Mouse (Mus musculus): ENCODE data around the gene Slc30a1. TPM values are rescaled to one million over a fixed set of nuclear protein-coding genes. Genes with fewer than 3 reads are reported as not detected.

Gene Slc30a1
- polyA plus RNA-seq, 1 experiment from 2014 or later: 3.7 TPM

- ATAC-seq (ENCODE audit: low FRiP score): no peak
- no peak for DNase-seq (ENCODE audit: low spot score)
- WGBS: 63% methylated on average over 12 of the region's 12 CpGs
- Histone ChIP-seq H3K27me3 (ENCODE audit: control insufficient read depth, insufficient read depth, low read length) (peaks cover 7% of the 10 kb centered on the region; the same call in 1 of the 2 replicates), H3K9ac (no peak overlapping the region), H3K36me3 (replicated peaks; ENCODE audit: control insufficient read depth, insufficient read depth) (no peaks in the 10 kb centered on the region), H3K27ac (no peak overlapping the region), H3K4me3 (replicated peaks; ENCODE audit: low read length) (no peak overlapping the region), H3K4me1 (replicated peaks; ENCODE audit: control insufficient read depth, insufficient read depth, low read length) (no peaks in the 10 kb centered on the region), H3K4me2 (replicated peaks) (no peak overlapping the region), H3K9me3 (ENCODE audit: control insufficient read depth, low read length) (no peaks in the 10 kb centered on the region)
Measured at GRCm38 (mm10) chr1:191929897-191930524, 23.4 kb downstream of the Slc30a1 start.

GRCm38 (mm10) chr1:191930525-191931105, 24.0 kb downstream of the Slc30a1 start:
- Histone ChIP-seq H3K9ac (no peak overlapping the region), H3K4me1 (replicated peaks; ENCODE audit: control insufficient read depth, insufficient read depth, low read length) (no peaks in the 10 kb centered on the region), H3K9me3 (ENCODE audit: control insufficient read depth, low read length) (no peaks in the 10 kb centered on the region), H3K27ac (no peak overlapping the region), H3K4me3 (replicated peaks; ENCODE audit: low read length) (no peak overlapping the region), H3K4me2 (replicated peaks) (no peak overlapping the region), H3K36me3 (replicated peaks; ENCODE audit: control insufficient read depth, insufficient read depth) (no peaks in the 10 kb centered on the region), H3K27me3 (ENCODE audit: control insufficient read depth, insufficient read depth, low read length) (peaks cover 7% of the 10 kb centered on the region; the same call in 1 of the 2 replicates)
- no peak for ATAC-seq (ENCODE audit: low FRiP score)
- DNase-seq (ENCODE audit: low spot score): no peak
- WGBS: 81% methylated on average over 3 of the region's 3 CpGs

- Histone ChIP-seq H3K9me3 (ENCODE audit: control insufficient read depth, low read length) (no peaks in the 10 kb centered on the region), H3K4me2 (replicated peaks) (no peak overlapping the region), H3K4me3 (replicated peaks; ENCODE audit: low read length) (no peak overlapping the region), H3K9ac (no peak overlapping the region), H3K27me3 (ENCODE audit: control insufficient read depth, insufficient read depth, low read length) (peaks cover 7% of the 10 kb centered on the region; the same call in 1 of the 2 replicates), H3K4me1 (replicated peaks; ENCODE audit: control insufficient read depth, insufficient read depth, low read length) (no peaks in the 10 kb centered on the region), H3K36me3 (replicated peaks; ENCODE audit: control insufficient read depth, insufficient read depth) (no peaks in the 10 kb centered on the region), H3K27ac (no peak overlapping the region)
- DNase-seq (ENCODE audit: low spot score): no peak
- ATAC-seq (ENCODE audit: low FRiP score): no peak
- 70% methylated on average over 8 of the region's 8 CpGs for WGBS
Measured at GRCm38 (mm10) chr1:191932286-191932985, 25.9 kb downstream of the Slc30a1 start.

GRCm38 (mm10) chr1:191932986-191933632, 26.5 kb downstream of the Slc30a1 start:
- H3K9ac ChIP-seq: no peak overlapping the region
- 92% methylated on average over 4 of the region's 4 CpGs for WGBS
- H3K4me2 ChIP-seq (replicated peaks): no peak overlapping the region
- ATAC-seq (ENCODE audit: low FRiP score) (no peak), DNase-seq (ENCODE audit: low spot score) (no peak)
- H3K27ac ChIP-seq: peak overlapping the region; percentile 41; the same call in 1 of the 2 replicates
- H3K4me3 ChIP-seq (replicated peaks; ENCODE audit: low read length): no peak overlapping the region
- H3K9me3 ChIP-seq (ENCODE audit: control insufficient read depth, low read length): no peaks in the 10 kb centered on the region
- peaks cover 7% of the 10 kb centered on the region; the same call in 1 of the 2 replicates for H3K27me3 ChIP-seq (ENCODE audit: control insufficient read depth, insufficient read depth, low read length)
- H3K36me3 ChIP-seq (replicated peaks; ENCODE audit: control insufficient read depth, insufficient read depth): no peaks in the 10 kb centered on the region
- no peaks in the 10 kb centered on the region for H3K4me1 ChIP-seq (replicated peaks; ENCODE audit: control insufficient read depth, insufficient read depth, low read length)

- DNase-seq (ENCODE audit: low spot score): no peak
- Histone ChIP-seq H3K4me3 (replicated peaks; ENCODE audit: low read length) (no peak overlapping the region), H3K4me1 (replicated peaks; ENCODE audit: control insufficient read depth, insufficient read depth, low read length) (no peaks in the 10 kb centered on the region), H3K27me3 (ENCODE audit: control insufficient read depth, insufficient read depth, low read length) (no peaks in the 10 kb centered on the region), H3K9ac (no peak overlapping the region), H3K36me3 (replicated peaks; ENCODE audit: control insufficient read depth, insufficient read depth) (no peaks in the 10 kb centered on the region), H3K27ac (no peak overlapping the region), H3K9me3 (ENCODE audit: control insufficient read depth, low read length) (no peaks in the 10 kb centered on the region), H3K4me2 (replicated peaks) (no peak overlapping the region)
- ATAC-seq (ENCODE audit: low FRiP score): no peak
- WGBS: 85% methylated on average over 6 of the region's 6 CpGs
Measured at GRCm38 (mm10) chr1:191943638-191944037, 37.1 kb downstream of the Slc30a1 start.

- DNase-seq (ENCODE audit: low spot score) (no peak), ATAC-seq (ENCODE audit: low FRiP score) (no peak)
- no peaks in the 10 kb centered on the region for H3K9me3 ChIP-seq (ENCODE audit: control insufficient read depth, low read length)
- H3K4me3 ChIP-seq (replicated peaks; ENCODE audit: low read length): no peak overlapping the region
- no peak overlapping the region for H3K9ac ChIP-seq
- H3K36me3 ChIP-seq (replicated peaks; ENCODE audit: control insufficient read depth, insufficient read depth): no peaks in the 10 kb centered on the region
- no peaks in the 10 kb centered on the region for H3K4me1 ChIP-seq (replicated peaks; ENCODE audit: control insufficient read depth, insufficient read depth, low read length)
- 98% methylated on average over 8 of the region's 8 CpGs for WGBS
- H3K4me2 ChIP-seq (replicated peaks): no peak overlapping the region
- no peaks in the 10 kb centered on the region for H3K27me3 ChIP-seq (ENCODE audit: control insufficient read depth, insufficient read depth, low read length)
- H3K27ac ChIP-seq: no peak overlapping the region
Measured at GRCm38 (mm10) chr1:191945341-191945740, 38.8 kb downstream of the Slc30a1 start.

- Histone ChIP-seq H3K27me3 (ENCODE audit: control insufficient read depth, insufficient read depth, low read length) (no peaks in the 10 kb centered on the region), H3K4me2 (replicated peaks) (no peak overlapping the region), H3K4me1 (replicated peaks; ENCODE audit: control insufficient read depth, insufficient read depth, low read length) (no peaks in the 10 kb centered on the region), H3K27ac (no peak overlapping the region), H3K9ac (no peak overlapping the region), H3K36me3 (replicated peaks; ENCODE audit: control insufficient read depth, insufficient read depth) (no peaks in the 10 kb centered on the region), H3K4me3 (replicated peaks; ENCODE audit: low read length) (no peak overlapping the region), H3K9me3 (ENCODE audit: control insufficient read depth, low read length) (no peaks in the 10 kb centered on the region)
- no peak for ATAC-seq (ENCODE audit: low FRiP score)
- DNase-seq (ENCODE audit: low spot score): no peak
- WGBS: 82% methylated on average over 5 of the region's 5 CpGs
Measured at GRCm38 (mm10) chr1:191945756-191946155, 39.2 kb downstream of the Slc30a1 start.

GRCm38 (mm10) chr1:191946261-191946660, 39.7 kb downstream of the Slc30a1 start:
- no peak overlapping the region for H3K9ac ChIP-seq
- H3K4me3 ChIP-seq (replicated peaks; ENCODE audit: low read length): no peak overlapping the region
- H3K9me3 ChIP-seq (ENCODE audit: control insufficient read depth, low read length): no peaks in the 10 kb centered on the region
- H3K27ac ChIP-seq: no peak overlapping the region
- DNase-seq (ENCODE audit: low spot score) (no peak), ATAC-seq (ENCODE audit: low FRiP score) (no peak)
- WGBS: 81% methylated on average over 7 of the region's 7 CpGs
- H3K36me3 ChIP-seq (replicated peaks; ENCODE audit: control insufficient read depth, insufficient read depth): no peaks in the 10 kb centered on the region
- H3K27me3 ChIP-seq (ENCODE audit: control insufficient read depth, insufficient read depth, low read length): no peaks in the 10 kb centered on the region
- no peaks in the 10 kb centered on the region for H3K4me1 ChIP-seq (replicated peaks; ENCODE audit: control insufficient read depth, insufficient read depth, low read length)
- H3K4me2 ChIP-seq (replicated peaks): no peak overlapping the region

- no peak for ATAC-seq (ENCODE audit: low FRiP score)
- no peak for DNase-seq (ENCODE audit: low spot score)
- Histone ChIP-seq H3K4me3 (replicated peaks; ENCODE audit: low read length) (no peak overlapping the region), H3K4me2 (replicated peaks) (no peak overlapping the region), H3K27me3 (ENCODE audit: control insufficient read depth, insufficient read depth, low read length) (no peaks in the 10 kb centered on the region), H3K9me3 (ENCODE audit: control insufficient read depth, low read length) (no peaks in the 10 kb centered on the region), H3K27ac (no peak overlapping the region), H3K36me3 (replicated peaks; ENCODE audit: control insufficient read depth, insufficient read depth) (no peaks in the 10 kb centered on the region), H3K4me1 (replicated peaks; ENCODE audit: control insufficient read depth, insufficient read depth, low read length) (no peaks in the 10 kb centered on the region), H3K9ac (no peak overlapping the region)
- WGBS: 84% methylated on average over 2 of the region's 2 CpGs
Measured at GRCm38 (mm10) chr1:191946835-191947234, 40.3 kb downstream of the Slc30a1 start.
